Mouse (Mus musculus): ENCODE results near the gene Theg. TPM values are rescaled to one million over a fixed set of nuclear protein-coding genes. Genes with fewer than 3 reads are reported as not detected.

Theg gene
- polyA plus RNA-seq, 1 experiment from 2014 or later: not detected

- H3K9ac ChIP-seq (replicated peaks; ENCODE audit: low read depth, low read length): no peak overlapping the region
- no peak overlapping the region for H3K4me3 ChIP-seq (ENCODE audit: low read depth, low read length)
- no peaks in the 10 kb centered on the region for H3K27me3 ChIP-seq (ENCODE audit: control insufficient read depth, insufficient read depth, low read length)
- H3K4me1 ChIP-seq (ENCODE audit: control insufficient read depth, insufficient read depth, low read length): no peaks in the 10 kb centered on the region
- WGBS: 93% methylated on average over 6 of the region's 6 CpGs
- ATAC-seq (ENCODE audit: low read depth): no peak
- H3K9me3 ChIP-seq (ENCODE audit: control insufficient read depth, low read length): no peaks in the 10 kb centered on the region
- H3K27ac ChIP-seq (ENCODE audit: low read depth, low read length): no peak overlapping the region
- H3K36me3 ChIP-seq (ENCODE audit: control insufficient read depth, insufficient read depth, low read length): no peaks in the 10 kb centered on the region
- no peak overlapping the region for H3K4me2 ChIP-seq (ENCODE audit: low read depth, low read length)
These were observed 12.3 kb downstream of the Theg start for GRCm38 (mm10) chr10:79574796-79575195.

DNA sequence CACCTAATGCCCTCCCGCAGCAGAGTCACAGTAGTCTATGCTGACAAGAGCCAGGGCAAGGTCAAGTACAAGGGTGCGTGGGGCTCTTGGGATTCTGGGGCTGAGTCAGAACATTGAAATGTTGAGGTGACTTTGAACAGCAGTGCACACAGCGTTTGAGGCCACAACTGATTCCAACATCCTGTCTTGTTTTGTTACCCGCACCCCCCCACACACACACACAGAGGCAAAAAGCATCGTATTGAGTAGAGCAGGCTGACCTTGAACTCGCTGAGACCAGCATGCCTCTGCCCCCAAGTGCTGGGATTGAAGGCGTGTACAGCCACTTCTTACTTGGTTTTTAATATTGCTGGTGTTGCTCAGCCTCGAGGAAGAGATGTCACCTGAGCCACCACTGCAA, 12.8 kb downstream of the Theg start:
- WGBS: 90% methylated on average over 8 of the region's 8 CpGs
- H3K36me3 ChIP-seq (ENCODE audit: control insufficient read depth, insufficient read depth, low read length): no peaks in the 10 kb centered on the region

GRCm38 (mm10) chr10:79573611-79574010, 13.5 kb downstream of the Theg start:
- Histone ChIP-seq H3K27me3 (ENCODE audit: control insufficient read depth, insufficient read depth, low read length) (no peaks in the 10 kb centered on the region), H3K4me1 (ENCODE audit: control insufficient read depth, insufficient read depth, low read length) (no peaks in the 10 kb centered on the region), H3K27ac (ENCODE audit: low read depth, low read length) (no peak overlapping the region), H3K4me2 (ENCODE audit: low read depth, low read length) (no peak overlapping the region), H3K9me3 (ENCODE audit: control insufficient read depth, low read length) (no peaks in the 10 kb centered on the region), H3K4me3 (ENCODE audit: low read depth, low read length) (no peak overlapping the region), H3K9ac (replicated peaks; ENCODE audit: low read depth, low read length) (no peak overlapping the region), H3K36me3 (ENCODE audit: control insufficient read depth, insufficient read depth, low read length) (no peaks in the 10 kb centered on the region)
- WGBS: 90% methylated on average over 6 of the region's 6 CpGs
- ATAC-seq (ENCODE audit: low read depth): no peak

More for the DNA sequence above, 12.8 kb downstream of the Theg start:
- Histone ChIP-seq H3K4me2 (ENCODE audit: low read depth, low read length) (no peak overlapping the region), H3K9me3 (ENCODE audit: control insufficient read depth, low read length) (no peaks in the 10 kb centered on the region), H3K9ac (replicated peaks; ENCODE audit: low read depth, low read length) (no peak overlapping the region), H3K4me1 (ENCODE audit: control insufficient read depth, insufficient read depth, low read length) (no peaks in the 10 kb centered on the region), H3K4me3 (ENCODE audit: low read depth, low read length) (no peak overlapping the region), H3K27ac (ENCODE audit: low read depth, low read length) (no peak overlapping the region), H3K27me3 (ENCODE audit: control insufficient read depth, insufficient read depth, low read length) (no peaks in the 10 kb centered on the region)
- no peak for ATAC-seq (ENCODE audit: low read depth)

- ATAC-seq (ENCODE audit: low read depth): no peak
- 93% methylated on average over 2 of the region's 2 CpGs for WGBS
- no peaks in the 10 kb centered on the region for H3K9me3 ChIP-seq (ENCODE audit: control insufficient read depth, low read length)
- no peak overlapping the region for H3K27ac ChIP-seq (ENCODE audit: low read depth, low read length)
- H3K4me1 ChIP-seq (ENCODE audit: control insufficient read depth, insufficient read depth, low read length): no peaks in the 10 kb centered on the region
- no peaks in the 10 kb centered on the region for H3K27me3 ChIP-seq (ENCODE audit: control insufficient read depth, insufficient read depth, low read length)
- no peak overlapping the region for H3K4me3 ChIP-seq (ENCODE audit: low read depth, low read length)
- no peak overlapping the region for H3K4me2 ChIP-seq (ENCODE audit: low read depth, low read length)
- no peak overlapping the region for H3K9ac ChIP-seq (replicated peaks; ENCODE audit: low read depth, low read length)
- H3K36me3 ChIP-seq (ENCODE audit: control insufficient read depth, insufficient read depth, low read length): no peaks in the 10 kb centered on the region
These were observed 15.8 kb downstream of the Theg start for GRCm38 (mm10) chr10:79571314-79571713.

- Histone ChIP-seq H3K36me3 (ENCODE audit: control insufficient read depth, insufficient read depth, low read length) (no peaks in the 10 kb centered on the region), H3K4me3 (ENCODE audit: low read depth, low read length) (no peak overlapping the region), H3K9me3 (ENCODE audit: control insufficient read depth, low read length) (no peaks in the 10 kb centered on the region; the same call in 1 of the 2 replicates), H3K4me2 (ENCODE audit: low read depth, low read length) (no peak overlapping the region), H3K27me3 (ENCODE audit: control insufficient read depth, insufficient read depth, low read length) (no peaks in the 10 kb centered on the region), H3K27ac (ENCODE audit: low read depth, low read length) (no peak overlapping the region), H3K9ac (replicated peaks; ENCODE audit: low read depth, low read length) (no peak overlapping the region), H3K4me1 (ENCODE audit: control insufficient read depth, insufficient read depth, low read length) (no peaks in the 10 kb centered on the region)
- ATAC-seq (ENCODE audit: low read depth): no peak
- 86% methylated on average over 5 of the region's 5 CpGs for WGBS
These were observed 17.2 kb downstream of the Theg start for GRCm38 (mm10) chr10:79569921-79570320.

DNA sequence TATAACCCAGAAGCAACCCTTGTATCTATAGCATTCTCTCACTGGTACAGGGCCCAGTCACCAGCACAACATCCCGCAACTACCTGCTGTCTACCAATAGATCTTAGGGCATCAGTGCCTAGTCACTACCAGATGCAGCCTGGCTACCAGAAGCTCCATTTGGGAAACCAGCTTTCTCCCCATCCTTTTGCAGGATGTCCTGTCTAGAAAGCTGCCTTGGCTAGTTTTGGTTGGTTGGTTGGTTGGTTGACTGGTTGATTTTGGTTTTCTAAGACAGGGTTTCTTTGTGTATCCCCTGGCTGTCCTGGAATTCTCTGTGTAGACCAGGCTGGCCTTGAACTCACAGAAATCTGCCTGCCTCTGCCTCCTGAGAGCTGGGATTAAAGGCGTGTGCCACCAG, 27.4 kb downstream of the Theg start:
- Histone ChIP-seq H3K36me3 (ENCODE audit: control insufficient read depth, insufficient read depth, low read length) (no peaks in the 10 kb centered on the region), H3K4me2 (ENCODE audit: low read depth, low read length) (no peak overlapping the region), H3K27me3 (ENCODE audit: control insufficient read depth, insufficient read depth, low read length) (no peaks in the 10 kb centered on the region), H3K9ac (replicated peaks; ENCODE audit: low read depth, low read length) (no peak overlapping the region), H3K4me3 (ENCODE audit: low read depth, low read length) (no peak overlapping the region), H3K4me1 (ENCODE audit: control insufficient read depth, insufficient read depth, low read length) (no peaks in the 10 kb centered on the region), H3K9me3 (ENCODE audit: control insufficient read depth, low read length) (no peaks in the 10 kb centered on the region), H3K27ac (ENCODE audit: low read depth, low read length) (no peak overlapping the region)
- ATAC-seq (ENCODE audit: low read depth): no peak
- WGBS: 86% methylated on average over 2 of the region's 2 CpGs

GRCm38 (mm10) chr10:79557496-79557895, 29.6 kb downstream of the Theg start:
- ATAC-seq (ENCODE audit: low read depth): no peak
- no peaks in the 10 kb centered on the region for H3K36me3 ChIP-seq (ENCODE audit: control insufficient read depth, insufficient read depth, low read length)

DNA sequence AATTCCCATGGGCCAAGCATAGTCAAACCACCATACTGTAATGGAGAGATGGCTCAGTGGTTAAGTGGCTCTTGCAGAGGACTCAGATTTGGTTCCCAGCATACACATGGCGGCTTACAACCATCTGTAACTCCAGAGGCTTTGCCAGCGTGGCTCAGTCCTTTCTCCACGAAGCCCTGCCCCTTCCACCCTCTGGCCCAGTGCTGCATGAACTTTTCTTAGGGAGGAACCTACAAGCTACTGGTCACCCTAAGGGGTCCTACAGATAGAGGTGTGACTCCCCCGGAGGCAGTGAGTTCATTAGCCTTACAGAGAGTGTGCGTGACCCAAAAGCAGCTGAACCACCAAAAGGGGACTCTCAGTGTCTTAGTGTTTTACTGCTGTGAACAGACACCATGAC, 30.2 kb downstream of the Theg start:
- H3K27me3 ChIP-seq (ENCODE audit: control insufficient read depth, insufficient read depth, low read length): no peaks in the 10 kb centered on the region
- H3K27ac ChIP-seq (ENCODE audit: low read depth, low read length): no peak overlapping the region
- H3K36me3 ChIP-seq (ENCODE audit: control insufficient read depth, insufficient read depth, low read length): no peaks in the 10 kb centered on the region
- WGBS: 93% methylated on average over 5 of the region's 5 CpGs
- peaks cover 13% of the 10 kb centered on the region for H3K4me1 ChIP-seq (ENCODE audit: control insufficient read depth, insufficient read depth, low read length)
- no peak overlapping the region for H3K9ac ChIP-seq (replicated peaks; ENCODE audit: low read depth, low read length)
- H3K9me3 ChIP-seq (ENCODE audit: control insufficient read depth, low read length): no peaks in the 10 kb centered on the region
- no peak overlapping the region for H3K4me2 ChIP-seq (ENCODE audit: low read depth, low read length)
- no peak overlapping the region for H3K4me3 ChIP-seq (ENCODE audit: low read depth, low read length)
- no peak for ATAC-seq (ENCODE audit: low read depth)

More at GRCm38 (mm10) chr10:79557496-79557895, 29.6 kb downstream of the Theg start:
- WGBS: 91% methylated on average over 5 of the region's 5 CpGs
- Histone ChIP-seq H3K9ac (replicated peaks; ENCODE audit: low read depth, low read length) (no peak overlapping the region), H3K4me1 (ENCODE audit: control insufficient read depth, insufficient read depth, low read length) (peaks cover 13% of the 10 kb centered on the region), H3K9me3 (ENCODE audit: control insufficient read depth, low read length) (no peaks in the 10 kb centered on the region), H3K27ac (ENCODE audit: low read depth, low read length) (no peak overlapping the region), H3K27me3 (ENCODE audit: control insufficient read depth, insufficient read depth, low read length) (no peaks in the 10 kb centered on the region), H3K4me2 (ENCODE audit: low read depth, low read length) (no peak overlapping the region), H3K4me3 (ENCODE audit: low read depth, low read length) (no peak overlapping the region)

DNA sequence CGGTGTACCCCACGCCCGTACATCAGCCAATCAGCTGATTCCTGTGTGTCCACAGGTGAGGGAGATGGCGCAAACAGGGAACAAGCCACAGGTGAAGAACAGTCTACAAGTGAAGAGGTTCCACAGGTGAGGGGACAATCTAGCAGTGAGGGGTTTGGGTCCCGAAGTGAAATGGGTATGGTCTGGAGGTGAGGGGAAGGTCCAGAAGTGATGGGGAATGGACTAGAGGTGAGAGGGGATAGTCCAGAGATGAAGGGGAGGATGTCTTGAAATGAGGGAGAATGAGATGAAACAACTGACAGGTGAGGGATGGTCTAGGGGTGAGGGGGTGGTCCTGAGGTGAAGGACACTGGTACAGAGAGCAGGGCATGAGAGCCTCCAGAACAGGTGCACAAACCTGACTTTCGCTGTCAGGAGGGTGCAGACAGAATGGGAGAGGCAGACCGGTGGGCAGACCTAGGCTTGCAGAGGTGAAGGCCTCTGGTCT, 31.9 kb downstream of the Theg start:
- Histone ChIP-seq H3K36me3 (ENCODE audit: control insufficient read depth, insufficient read depth, low read length) (0 out of 2 replicates have a peak, but pooled peaks cover 2% of the 10 kb centered on the region), H3K27me3 (ENCODE audit: control insufficient read depth, insufficient read depth, low read length) (no peaks in the 10 kb centered on the region), H3K4me1 (ENCODE audit: control insufficient read depth, insufficient read depth, low read length) (peaks cover 13% of the 10 kb centered on the region), H3K4me2 (ENCODE audit: low read depth, low read length) (peak overlapping the region; percentile 85), H3K9ac (replicated peaks; ENCODE audit: low read depth, low read length) (peak overlapping the region; percentile 89), H3K27ac (ENCODE audit: low read depth, low read length) (no peak overlapping the region), H3K9me3 (ENCODE audit: control insufficient read depth, low read length) (no peaks in the 10 kb centered on the region), H3K4me3 (ENCODE audit: low read depth, low read length) (peak overlapping the region; percentile 83)
- WGBS: 24% methylated on average over 7 of the region's 7 CpGs
- ATAC-seq (ENCODE audit: low read depth): no peak; the same call in 1 of the 2 replicates
